Comparison of ENCODE assay signal across 25 mouse cellular contexts in genomic region chr15:90931451-90931850, GRCm38 (mm10).
DNase-seq lines count a peak whose midpoint lies in the region; ATAC-seq and TF ChIP-seq lines count a peak whose summit lies in the region.
"Had no signal": no experiment of that assay in that cellular context is flagged by ENCODE, and none has a peak within 500 bp of the region (broad histone marks: within the 10 kb centered on the region; RNA-seq: fewer than 3 reads in every experiment).

No protein-coding gene starts in this region.

- no peak for TF ChIP-seq CTCF in forebrain, postnatal 0 days (IDR thresholded peaks at IDR 0.05; ENCODE audit: low read depth)
- no peak for TF ChIP-seq CTCF in liver, postnatal 0 days (IDR thresholded peaks at IDR 0.05; ENCODE audit: low read depth)

- no peaks in the 10 kb centered on the region for H3K4me1 ChIP-seq in forebrain, postnatal 0 days (ENCODE audit: insufficient read depth)
- no peaks in the 10 kb centered on the region for H3K4me1 ChIP-seq in forebrain, embryonic 14.5 days (ENCODE audit: control insufficient read depth, insufficient read depth, low read length)
- no peaks in the 10 kb centered on the region for H3K4me1 ChIP-seq in liver, postnatal 0 days (ENCODE audit: insufficient read depth)
- no peaks in the 10 kb centered on the region for H3K4me1 ChIP-seq in liver, embryonic 12.5 days
- H3K4me1 ChIP-seq: embryonic facial prominence, embryonic 10.5 days; embryonic facial prominence, embryonic 13.5 days; forebrain, embryonic 12.5 days; hindbrain, embryonic 12.5 days; hindbrain, embryonic 15.5 days had no signal

- TF ChIP-seq EP300 in liver, postnatal 0 days (IDR thresholded peaks at IDR 0.05; ENCODE audit: low read depth) = no peak

- H3K27ac ChIP-seq in forebrain, postnatal 0 days (ENCODE audit: low read depth, low read length) = no peak overlapping the region
- H3K27ac ChIP-seq in forebrain, embryonic 14.5 days (ENCODE audit: low read depth, low read length) = no peak overlapping the region
- no peak overlapping the region for H3K27ac ChIP-seq in liver, postnatal 0 days (ENCODE audit: low read depth)
- H3K27ac ChIP-seq in liver, embryonic 12.5 days = no peak overlapping the region
- H3K27ac ChIP-seq: embryonic facial prominence, embryonic 10.5 days; embryonic facial prominence, embryonic 13.5 days; forebrain, embryonic 12.5 days; heart, adult 2 months; hindbrain, embryonic 12.5 days; hindbrain, embryonic 15.5 days had no signal

- H3K36me3 ChIP-seq in forebrain, postnatal 0 days (ENCODE audit: insufficient read depth) = peaks cover 14% of the 10 kb centered on the region
- H3K36me3 ChIP-seq in forebrain, embryonic 14.5 days (ENCODE audit: control insufficient read depth, insufficient read depth, low read length) = peaks cover 32% of the 10 kb centered on the region
- no peaks in the 10 kb centered on the region for H3K36me3 ChIP-seq in liver, postnatal 0 days (replicated peaks; ENCODE audit: insufficient read depth, low read length)
- H3K36me3 ChIP-seq in liver, embryonic 12.5 days = no peaks in the 10 kb centered on the region

- peak; percentile 11 for DNase-seq in forebrain, postnatal 0 days
- no peak for DNase-seq in forebrain, embryonic 14.5 days (ENCODE audit: low spot score)
- no peak for DNase-seq in liver, postnatal 0 days
- DNase-seq in retina, postnatal 1 day = peak; percentile 46
- DNase-seq in right cerebral cortex, postnatal 36 days (ENCODE audit: low spot score in 2 of 2) = no peak
- no peak for DNase-seq in cerebellum, postnatal 10 days
- DNase-seq: adrenal gland, adult 8-10 months; adrenal gland, postnatal 25 days; cerebellum, adult 18-20 months; cerebellum, adult 9-10 months; cerebellum, postnatal 25 days; embryo, embryonic 11 days; gastrocnemius, postnatal 10 days; gastrocnemius, postnatal 36 days; heart, adult 2 months had no signal

- no peak overlapping the region for H3K4me2 ChIP-seq in forebrain, postnatal 0 days (ENCODE audit: low read depth)
- no peak overlapping the region for H3K4me2 ChIP-seq in forebrain, embryonic 14.5 days (ENCODE audit: low read length)
- H3K4me2 ChIP-seq in liver, postnatal 0 days (ENCODE audit: low read depth, low read length) = no peak overlapping the region
- H3K4me2 ChIP-seq in liver, embryonic 12.5 days = no peak overlapping the region
- H3K4me2 ChIP-seq: embryonic facial prominence, embryonic 13.5 days; forebrain, embryonic 12.5 days; heart, embryonic 11.5 days; hindbrain, embryonic 12.5 days; hindbrain, embryonic 15.5 days had no signal

- H3K27me3 ChIP-seq in forebrain, postnatal 0 days (ENCODE audit: insufficient read depth, low read length) = no peaks in the 10 kb centered on the region
- H3K27me3 ChIP-seq in forebrain, embryonic 14.5 days (replicated peaks; ENCODE audit: control insufficient read depth, insufficient read depth, low read length) = no peaks in the 10 kb centered on the region
- H3K27me3 ChIP-seq in liver, postnatal 0 days (ENCODE audit: insufficient read depth, low read length) = no peaks in the 10 kb centered on the region
- H3K27me3 ChIP-seq in liver, embryonic 12.5 days (replicated peaks) = no peaks in the 10 kb centered on the region
- H3K27me3 ChIP-seq: embryonic facial prominence, embryonic 13.5 days; forebrain, embryonic 12.5 days; hindbrain, embryonic 12.5 days; hindbrain, embryonic 15.5 days had no signal

- H3K4me3 ChIP-seq in forebrain, postnatal 0 days (ENCODE audit: low read depth, low read length) = no peak overlapping the region
- H3K4me3 ChIP-seq in forebrain, embryonic 14.5 days (ENCODE audit: low read depth, low read length) = no peak overlapping the region
- no peak overlapping the region for H3K4me3 ChIP-seq in liver, postnatal 0 days (ENCODE audit: low read depth, low read length)
- H3K4me3 ChIP-seq in liver, embryonic 12.5 days = no peak overlapping the region
- H3K4me3 ChIP-seq: embryonic facial prominence, embryonic 10.5 days; embryonic facial prominence, embryonic 13.5 days; erythroblast, embryonic 14.5 days; forebrain, embryonic 12.5 days; heart, adult 2 months; hindbrain, embryonic 12.5 days; hindbrain, embryonic 15.5 days had no signal

- no peaks in the 10 kb centered on the region for H3K9me3 ChIP-seq in forebrain, postnatal 0 days (ENCODE audit: low read length)
- no peaks in the 10 kb centered on the region for H3K9me3 ChIP-seq in forebrain, embryonic 14.5 days (replicated peaks; ENCODE audit: control insufficient read depth, low read length)
- no peaks in the 10 kb centered on the region for H3K9me3 ChIP-seq in liver, postnatal 0 days (ENCODE audit: low read length)
- H3K9me3 ChIP-seq in liver, embryonic 12.5 days (replicated peaks) = no peaks in the 10 kb centered on the region
- H3K9me3 ChIP-seq: embryonic facial prominence, embryonic 10.5 days; embryonic facial prominence, embryonic 13.5 days; forebrain, embryonic 12.5 days; hindbrain, embryonic 12.5 days; hindbrain, embryonic 15.5 days had no signal

- H3K9ac ChIP-seq in forebrain, postnatal 0 days = no peak overlapping the region
- H3K9ac ChIP-seq in forebrain, embryonic 14.5 days (ENCODE audit: low read length) = no peak overlapping the region
- no peak overlapping the region for H3K9ac ChIP-seq in liver, postnatal 0 days (replicated peaks)
- H3K9ac ChIP-seq in liver, embryonic 12.5 days = no peak overlapping the region
- H3K9ac ChIP-seq: embryonic facial prominence, embryonic 13.5 days; forebrain, embryonic 12.5 days; hindbrain, embryonic 12.5 days; hindbrain, embryonic 15.5 days had no signal

- 39% methylated on average over 5 of the region's 5 CpGs for WGBS in forebrain, postnatal 0 days
- WGBS in forebrain, embryonic 14.5 days = 32% methylated on average over 5 of the region's 5 CpGs
- 64% methylated on average over 5 of the region's 5 CpGs for WGBS in liver, postnatal 0 days (ENCODE audit: insufficient replicate concordance)
- WGBS in liver, embryonic 12.5 days (ENCODE audit: insufficient replicate concordance) = 59% methylated on average over 5 of the region's 5 CpGs

- no peak for ATAC-seq in forebrain, postnatal 0 days
- no peak for ATAC-seq in forebrain, embryonic 14.5 days
- 0 out of 2 replicates have a peak, but pooled peaks have one; percentile 4 for ATAC-seq in liver, postnatal 0 days
- ATAC-seq in liver, embryonic 12.5 days = no peak
- ATAC-seq: activated CD4-positive, CD25-positive, alpha-beta regulatory T cell, adult 4 months; forebrain, embryonic 16.5 days had no signal

Comparison
In these comparisons a context has a peak if more than half of its experiments do, and no peak if none do; other contexts are left out.
1. DNase-seq: peak in forebrain, postnatal 0 days (single experiment) and retina, postnatal 1 day (single experiment); none in forebrain, embryonic 14.5 days (single experiment), liver, postnatal 0 days (single experiment), right cerebral cortex, postnatal 36 days (0 of 2) and cerebellum, postnatal 10 days (0 of 2).